In genomic region chr12:80846861-80847268, GRCm38 (mm10) we compare ENCODE assay signal across 11 mouse cellular contexts. TPM values are rescaled to one million over a fixed set of nuclear protein-coding genes. Genes with fewer than 3 reads are reported as not detected.
DNase-seq lines count a peak whose midpoint lies in the region; ATAC-seq and TF ChIP-seq lines count a peak whose summit lies in the region.
"Had no signal": no experiment of that assay in that cellular context is flagged by ENCODE, and none has a peak within 500 bp of the region (broad histone marks: within the 10 kb centered on the region; RNA-seq: fewer than 3 reads in every experiment).

No protein-coding gene starts in this region.

- DNase-seq in liver, adult 2 months (ENCODE audit: extremely low read depth, low read depth, low spot score), result peak; percentile 72
- no peak for DNase-seq in liver
- peak; percentile 10 for DNase-seq in ZHBTc4 (ENCODE audit: low read depth, low spot score)
- no peak for DNase-seq in adrenal gland, postnatal 14 days
- DNase-seq in ovary, postnatal 36 days (ENCODE audit: low spot score), result no peak
- DNase-seq: cerebellum, adult 9-11 months had no signal

- no peaks in the 10 kb centered on the region for H3K27me3 ChIP-seq in liver, adult 2 months (ENCODE audit: control insufficient read depth, insufficient read depth, low read length)
- H3K27me3 ChIP-seq in heart, embryonic 12.5 days (replicated peaks), result no peaks in the 10 kb centered on the region
- H3K27me3 ChIP-seq: limb, embryonic 13.5 days had no signal

- H3K9ac ChIP-seq in liver, adult 2 months (ENCODE audit: low read depth, low read length), result no peak overlapping the region
- no peak overlapping the region for H3K9ac ChIP-seq in heart, embryonic 12.5 days
- H3K9ac ChIP-seq: limb, embryonic 13.5 days had no signal

- peaks cover 34% of the 10 kb centered on the region for H3K4me1 ChIP-seq in liver, adult 2 months (ENCODE audit: control insufficient read depth, insufficient read depth, low read length)
- peaks cover 46% of the 10 kb centered on the region for H3K4me1 ChIP-seq in heart, embryonic 12.5 days (replicated peaks)

- TF ChIP-seq POLR2A in liver, adult 2 months (IDR thresholded peaks at IDR 0.05; ENCODE audit: extremely low read depth, insufficient read depth, low read length), result no peak

- no peak for TF ChIP-seq CTCF in liver, adult 2 months (IDR thresholded peaks at IDR 0.05; ENCODE audit: low read depth, low read length)

- 15% methylated on average over 1 of the region's 1 CpGs for WGBS in liver, adult 2 months
- 20% methylated on average over 1 of the region's 1 CpGs for WGBS in heart, embryonic 12.5 days

- H3K27ac ChIP-seq in liver, adult 2 months (replicated peaks; ENCODE audit: insufficient read depth, low read depth, low read length), result peak overlapping the region; percentile 40; the same call in 1 of the 2 replicates
- H3K27ac ChIP-seq in heart, embryonic 12.5 days (ENCODE audit: poor library complexity, severe bottlenecking), result peak overlapping the region; percentile 13; the same call in 1 of the 2 replicates

- ATAC-seq in heart, embryonic 12.5 days (ENCODE audit: insufficient number of reproducible peaks, low FRiP score), result no peak
- peak; percentile 93 for ATAC-seq in monocyte, adult 5-6 weeks (replicated peaks; ENCODE audit: insufficient number of reproducible peaks, low FRiP score, low TSS enrichment, poor library complexity, severe bottlenecking)
- ATAC-seq: forebrain, embryonic 16.5 days; intestine, embryonic 16.5 days had no signal

- H3K4me3 ChIP-seq in liver, adult 2 months (ENCODE audit: insufficient read depth, low read depth, low read length), result no peak overlapping the region
- no peak overlapping the region for H3K4me3 ChIP-seq in heart, embryonic 12.5 days
- H3K4me3 ChIP-seq: limb, embryonic 13.5 days had no signal

- H3K4me2 ChIP-seq in heart, embryonic 12.5 days, result no peak overlapping the region
- H3K4me2 ChIP-seq: limb, embryonic 13.5 days had no signal

- H3K36me3 ChIP-seq in liver, adult 2 months (ENCODE audit: control insufficient read depth, insufficient read depth, low read length), result no peaks in the 10 kb centered on the region
- H3K36me3 ChIP-seq in heart, embryonic 12.5 days, result no peaks in the 10 kb centered on the region
- H3K36me3 ChIP-seq: limb, embryonic 13.5 days had no signal

- no peaks in the 10 kb centered on the region for H3K9me3 ChIP-seq in heart, embryonic 12.5 days (replicated peaks)
- H3K9me3 ChIP-seq: limb, embryonic 13.5 days had no signal

- H3K79me2 ChIP-seq in liver, adult 2 months (ENCODE audit: control insufficient read depth, insufficient read depth, low read length), result peaks cover 32% of the 10 kb centered on the region

RNA-seq across cellular contexts. Expression of gene Susd6, which starts 56.6 kb away (rescaled TPM):
- total RNA-seq in liver, adult 2 months (2014; rRNA removed), result 20.1 and 27.5 TPM in 2 replicates
- polyA plus RNA-seq in liver, adult 2 months (2012; rRNA removed), result 21.8 and 22.3 TPM in 2 replicates
- polyA plus RNA-seq in heart, embryonic 12.5 days (2016; fragmentation: Nextera tagmentation; extraction: Ambion mirVana), result 22.4 and 22.7 TPM in 2 replicates
- 49.0 to 81.1 TPM (median 52.5 TPM) in 3 replicates for total RNA-seq in monocyte, adult 5-6 weeks (2017)
- total RNA-seq in adrenal gland, postnatal 14 days (2021), result 47.4 and 49.9 TPM in 2 replicates

Comparison
In these comparisons a context has a peak if more than half of its experiments do, and no peak if none do; other contexts are left out.
1. DNase-seq: peak in liver, adult 2 months (single experiment) and ZHBTc4 (single experiment); none in liver (single experiment), adrenal gland, postnatal 14 days (single experiment) and ovary, postnatal 36 days (single experiment).